Mouse (Mus musculus) heart, postnatal 0 days (tissue): ENCODE measurements around the gene Hist4h4.

Experiments used
- CTCF ChIP-seq: IDR thresholded peaks from 2 replicates; pipeline ENCODE4 v1.5.1; 2016; ENCODE audit warnings: antibody characterized with exemption, control low read depth, low read depth
- EP300 ChIP-seq: IDR thresholded peaks from 2 replicates; pipeline ENCODE4 v1.6.1; 2016; ENCODE audit warnings: antibody characterized with exemption, low read depth

- TF ChIP-seq CTCF, result no peak
- TF ChIP-seq EP300, result no peak
These were observed 3.3 kb upstream of the Hist4h4 start for GRCm38 (mm10) chr6:136807395-136808013.
